Mouse (Mus musculus) cerebellum, adult 9-11 months (tissue): ENCODE measurements around the gene Sgo2b.
"Not testable (repeated sequence)": the region's sequence is repeated elsewhere in the genome, so short reads cannot be mapped to it uniquely, and the experiment has no call there.

Experiments
- DNase-seq: peaks from one replicate; pipeline ENCODE4 v3.0.0; 2022

The Sgo2b gene

DNA sequence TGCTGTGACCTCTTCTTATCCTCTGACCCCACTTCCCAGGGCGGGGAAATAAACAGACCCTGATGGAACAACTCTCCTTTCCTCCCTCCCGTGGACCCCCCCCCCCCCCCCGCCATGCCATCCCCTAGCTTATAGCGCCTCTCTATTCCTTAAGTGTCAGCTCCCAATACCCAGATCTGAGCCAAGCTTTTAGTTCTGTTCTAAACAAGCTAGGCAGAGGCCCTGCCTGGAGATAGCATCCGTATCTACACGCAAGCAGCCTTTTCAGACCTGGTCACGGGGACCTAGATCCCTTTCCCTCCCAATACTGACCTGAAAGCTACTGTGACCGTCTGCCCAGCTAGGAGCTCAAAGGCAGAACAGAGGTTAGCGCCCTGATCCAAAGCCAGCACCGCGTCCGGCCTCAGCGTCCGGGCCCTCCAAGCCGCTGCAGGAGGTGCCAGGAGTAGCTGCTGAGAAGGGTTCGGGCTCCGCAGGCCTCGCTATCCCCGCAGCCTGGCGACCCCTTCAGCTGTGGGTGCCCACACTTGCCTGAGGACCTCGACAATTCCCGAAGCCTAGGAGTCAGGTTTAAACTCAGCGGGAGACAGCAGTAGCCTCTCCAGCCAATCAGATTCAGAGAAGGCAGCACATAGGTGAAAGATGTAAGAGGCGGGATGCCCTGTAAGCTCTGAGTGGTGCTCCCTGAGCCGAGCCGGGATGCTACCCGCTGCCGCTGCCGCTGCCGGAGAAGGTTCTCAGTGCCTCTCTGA is at the start of gene Sgo2b:
TSS of gene Sgo2b (minus strand) at position 623 of the 752 bp plus-strand sequence.
- peak; percentile 5 for DNase-seq

- not testable (repeated sequence) for DNase-seq
Observed at GRCm38 (mm10) chr8:63970612-63971391, 18.8 kb upstream of the Sgo2b start.

DNA sequence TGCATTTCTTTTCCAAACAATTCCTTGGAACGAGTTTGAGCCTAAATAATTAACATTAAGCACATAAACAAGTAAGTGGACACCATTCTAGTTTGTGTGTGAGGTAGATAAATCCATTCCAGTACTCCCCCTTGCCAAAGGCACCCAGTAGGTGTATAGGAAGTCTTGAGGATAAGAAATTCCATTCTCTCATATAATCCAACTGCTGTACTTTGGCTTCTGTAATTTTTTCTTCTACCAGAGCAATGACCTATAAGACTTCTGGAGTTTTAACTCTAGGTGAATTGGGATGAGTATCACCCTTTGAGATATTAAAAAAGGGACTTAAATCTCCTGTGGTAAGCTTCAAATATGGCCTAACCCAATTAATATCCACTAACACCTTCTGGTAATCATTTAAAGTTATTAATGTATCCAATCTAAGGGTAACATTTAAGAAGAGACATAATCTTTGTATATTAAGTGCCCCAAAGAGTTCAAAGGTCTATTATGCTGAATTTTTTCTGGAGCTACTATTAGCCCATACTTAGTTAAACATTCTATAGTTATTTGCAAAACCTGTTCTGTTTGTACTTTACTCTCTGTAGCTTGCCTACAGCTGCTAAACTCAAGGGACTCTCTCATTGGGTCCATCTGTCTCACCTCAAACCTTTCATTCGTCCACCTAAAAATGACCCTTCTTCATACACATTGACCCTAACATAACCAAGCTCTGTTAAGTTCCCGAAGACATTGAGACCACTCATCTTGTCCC is 9.2 kb upstream of the Sgo2b start:
- no peak for DNase-seq

GRCm38 (mm10) chr8:63953802-63954201 is 1.8 kb upstream of the Sgo2b start:
- not testable (repeated sequence) for DNase-seq

- DNase-seq = no peak
Observed at GRCm38 (mm10) chr8:63933171-63933570, 18.9 kb downstream of the Sgo2b start.

- DNase-seq = no peak
Observed at GRCm38 (mm10) chr8:63929301-63930097, 22.5 kb downstream of the Sgo2b start.

DNA sequence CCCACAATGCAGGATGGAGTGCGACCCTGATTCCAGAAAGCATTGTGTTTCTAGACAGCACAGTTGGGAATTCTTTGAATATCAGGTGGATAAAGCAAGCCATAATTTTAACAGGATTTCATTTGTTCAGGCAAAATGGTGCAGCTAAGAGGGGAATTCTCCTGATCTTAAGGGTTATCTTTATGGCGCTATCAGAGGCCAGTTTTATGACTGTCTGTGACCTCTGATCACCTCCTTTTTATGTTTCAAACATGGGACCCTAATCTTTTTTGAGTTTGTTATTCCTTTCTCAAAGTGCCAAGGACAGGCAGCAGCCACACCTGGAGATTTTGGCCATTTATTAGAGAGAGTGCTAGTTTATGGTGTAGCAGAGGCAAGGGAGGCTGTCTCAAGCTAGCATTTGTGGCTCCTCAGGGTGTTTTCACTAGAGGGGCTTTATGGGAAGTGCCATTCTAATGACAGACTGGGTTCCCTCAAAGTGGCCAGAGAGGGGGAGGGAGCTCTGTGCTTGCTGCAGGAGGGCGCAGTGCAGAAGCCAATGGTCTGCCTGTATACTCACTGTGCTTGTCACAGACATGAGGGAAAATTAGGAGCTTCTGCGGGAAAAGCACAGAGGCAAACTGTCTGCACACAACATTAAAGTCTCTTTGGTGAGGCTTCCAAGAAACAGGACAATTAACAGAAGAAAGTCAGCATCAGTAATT is 30.6 kb downstream of the Sgo2b start:
- DNase-seq = no peak

- no peak for DNase-seq
Observed at GRCm38 (mm10) chr8:63895096-63895495, 57.0 kb downstream of the Sgo2b start.

DNA sequence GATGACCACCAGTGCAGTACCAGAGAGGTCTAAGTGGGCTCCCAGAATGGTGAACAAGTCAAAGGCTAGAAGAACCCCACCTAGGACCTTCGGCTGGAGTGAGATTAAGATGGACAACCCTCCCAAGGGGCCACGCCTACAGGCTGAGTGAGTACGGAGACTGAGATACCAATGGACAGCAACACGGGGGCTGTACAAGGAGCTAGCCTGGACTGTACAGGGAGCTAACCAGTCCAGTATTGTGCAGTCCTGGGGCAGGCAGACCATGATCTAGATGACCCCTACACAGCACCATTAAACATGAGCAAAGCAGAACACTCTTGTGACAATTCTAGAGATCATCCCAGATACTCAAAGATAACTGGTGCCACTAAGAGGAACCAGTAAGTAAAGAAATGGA is 73.7 kb downstream of the Sgo2b start:
- no peak for DNase-seq

GRCm38 (mm10) chr8:63877393-63877792 is 74.7 kb downstream of the Sgo2b start:
- DNase-seq = peak; percentile 22

GRCm38 (mm10) chr8:63876949-63877348 is 75.1 kb downstream of the Sgo2b start:
- no peak for DNase-seq
